Mouse (Mus musculus) embryonic facial prominence, embryonic 13.5 days (tissue): ENCODE results near the gene Ap4m1. TPM values are rescaled to one million over a fixed set of nuclear protein-coding genes. Genes with fewer than 3 reads are reported as not detected.

Experiments
- ATAC-seq: fragments of 200-750 bp; cut with Nextera tagmentation; 2 replicates; pipeline ENCODE4 v1.8.0; 2017; ENCODE audit warnings: low read depth; ENCODE audit not compliant: insufficient number of reproducible peaks, insufficient read depth, low FRiP score, low TSS enrichment
- H3K27ac ChIP-seq: fragments of 300-500 bp; sonication (generic); 2 replicates; pipeline ENCODE4 v1.5.1; 2015; ENCODE audit warnings: moderate library complexity, mild to moderate bottlenecking, inconsistent platforms
- H3K27me3 ChIP-seq: fragments of 300-500 bp; sonication (generic); 2 replicates; pipeline ENCODE4 v1.6.1; 2015; ENCODE audit warnings: mild to moderate bottlenecking, inconsistent platforms
- H3K36me3 ChIP-seq: fragments of 300-500 bp; sonication (generic); 2 replicates; pipeline ENCODE4 v1.6.1; 2015; ENCODE audit warnings: mild to moderate bottlenecking, inconsistent platforms
- H3K4me1 ChIP-seq: fragments of 300-500 bp; sonication (generic); 2 replicates; pipeline ENCODE4 v1.6.1; 2015; ENCODE audit warnings: inconsistent platforms
- H3K4me2 ChIP-seq: fragments of 300-500 bp; sonication (generic); 2 replicates; pipeline ENCODE4 v1.6.1; 2015; ENCODE audit warnings: moderate library complexity, mild to moderate bottlenecking, inconsistent platforms
- H3K4me3 ChIP-seq: fragments of 300-500 bp; sonication (generic); 2 replicates; pipeline ENCODE4 v1.5.1; 2015; ENCODE audit warnings: mild to moderate bottlenecking, inconsistent platforms
- H3K9ac ChIP-seq: fragments of 300-500 bp; sonication (generic); 2 replicates; pipeline ENCODE4 v1.6.1; 2015; ENCODE audit warnings: mild to moderate bottlenecking, inconsistent platforms
- H3K9me3 ChIP-seq: fragments of 300-500 bp; sonication (generic); 2 replicates; pipeline ENCODE4 v1.6.1; 2016; ENCODE audit warnings: inconsistent platforms
- WGBS: fragments of 180-500 bp; shearing (Covaris S2); methylation state at CpG from one replicate; pipeline ENCODE4 v1.1.7; 2015; ENCODE audit warnings: mixed read lengths; 5-methylcytosine and 5-hydroxymethylcytosine counted together
- polyA plus RNA-seq: library from polyadenylated mRNA; unstranded; fragments of >200 nt; fragmentation: Nextera tagmentation; extraction: Ambion mirVana; gene quantifications from 2 replicates; pipeline ENCODE4 v1.2.1, GENCODE M21; 2015

Gene Ap4m1
- polyA plus RNA-seq, 1 experiment from 2014 or later = 37.5 TPM

GRCm38 (mm10) chr5:138163610-138164009 lies 8.2 kb upstream of the Ap4m1 start:
- H3K9ac ChIP-seq = no peak overlapping the region
- peaks cover 67% of the 10 kb centered on the region for H3K36me3 ChIP-seq
- peaks cover 14% of the 10 kb centered on the region for H3K4me1 ChIP-seq
- no peak for ATAC-seq
- 70% methylated on average over 10 of the region's 10 CpGs for WGBS
- no peaks in the 10 kb centered on the region for H3K27me3 ChIP-seq
- H3K4me2 ChIP-seq = no peak overlapping the region
- H3K27ac ChIP-seq = no peak overlapping the region
- no peak overlapping the region for H3K4me3 ChIP-seq
- no peaks in the 10 kb centered on the region for H3K9me3 ChIP-seq

- H3K9ac ChIP-seq = no peak overlapping the region
- H3K4me3 ChIP-seq = no peak overlapping the region
- H3K27ac ChIP-seq = no peak overlapping the region
Observed at GRCm38 (mm10) chr5:138165594-138165993, 6.2 kb upstream of the Ap4m1 start.

GRCm38 (mm10) chr5:138170936-138171561 lies 753 bp upstream of the Ap4m1 start:
- peaks cover 58% of the 10 kb centered on the region for H3K36me3 ChIP-seq

More at GRCm38 (mm10) chr5:138165594-138165993, 6.2 kb upstream of the Ap4m1 start:
- Histone ChIP-seq H3K4me2 (no peak overlapping the region), H3K4me1 (peaks cover 26% of the 10 kb centered on the region), H3K36me3 (peaks cover 76% of the 10 kb centered on the region), H3K9me3 (no peaks in the 10 kb centered on the region), H3K27me3 (no peaks in the 10 kb centered on the region)
- no peak for ATAC-seq
- 79% methylated on average over 8 of the region's 8 CpGs for WGBS

GRCm38 (mm10) chr5:138173217-138173616 lies 1.4 kb downstream of the Ap4m1 start:
- ATAC-seq = no peak
- H3K9me3 ChIP-seq = no peaks in the 10 kb centered on the region
- WGBS = 72% methylated on average over 3 of the region's 3 CpGs
- no peak overlapping the region for H3K27ac ChIP-seq
- no peak overlapping the region; the same call in 1 of the 2 replicates for H3K9ac ChIP-seq
- no peaks in the 10 kb centered on the region for H3K27me3 ChIP-seq
- H3K4me3 ChIP-seq = peak overlapping the region; percentile 76
- peaks cover 56% of the 10 kb centered on the region for H3K36me3 ChIP-seq
- peaks cover 26% of the 10 kb centered on the region for H3K4me1 ChIP-seq
- H3K4me2 ChIP-seq = peak overlapping the region; percentile 83

More at GRCm38 (mm10) chr5:138170936-138171561, 753 bp upstream of the Ap4m1 start:
- Histone ChIP-seq H3K27ac (peak overlapping the region; percentile 95), H3K9me3 (no peaks in the 10 kb centered on the region), H3K4me2 (peak overlapping the region; percentile 83), H3K27me3 (no peaks in the 10 kb centered on the region), H3K4me1 (peaks cover 30% of the 10 kb centered on the region), H3K4me3 (peak overlapping the region; percentile 76), H3K9ac (peak overlapping the region; percentile 83)
- under 1% methylated on average over 47 of the region's 47 CpGs for WGBS
- ATAC-seq = peak; percentile 81

- H3K4me2 ChIP-seq = peak within 1 kb of the TSS; percentile 78
- H3K9ac ChIP-seq = peak within 1 kb of the TSS; percentile 81
- H3K27me3 ChIP-seq = no peaks in the 10 kb centered on the region
- H3K27ac ChIP-seq = peak within 1 kb of the TSS; percentile 78
- H3K36me3 ChIP-seq = peaks cover 44% of the 10 kb centered on the region
- ATAC-seq = peak; percentile 77
- WGBS = under 1% methylated on average over 31 of the region's 31 CpGs
- H3K9me3 ChIP-seq = no peaks in the 10 kb centered on the region
- peaks cover 17% of the 10 kb centered on the region; the same call in 1 of the 2 replicates for H3K4me1 ChIP-seq
- H3K4me3 ChIP-seq = peak within 1 kb of the TSS; percentile 79
Observed at GRCm38 (mm10) chr5:138186950-138187638, 15.3 kb downstream of the Ap4m1 start, which contains the start of the genes Taf6 and Cnpy4. Taf6 (minus strand) TSS chr5:138187451. Cnpy4 (plus strand) TSS chr5:138187485.

GRCm38 (mm10) chr5:138187661-138188306 lies 16.0 kb downstream of the Ap4m1 start:
- Histone ChIP-seq H3K36me3 (peaks cover 44% of the 10 kb centered on the region), H3K27me3 (no peaks in the 10 kb centered on the region), H3K27ac (peak overlapping the region; percentile 78), H3K9ac (peak overlapping the region; percentile 81), H3K4me2 (peak overlapping the region; percentile 78), H3K4me3 (peak overlapping the region; percentile 79), H3K9me3 (no peaks in the 10 kb centered on the region), H3K4me1 (peaks cover 17% of the 10 kb centered on the region; the same call in 1 of the 2 replicates)
- ATAC-seq = peak; percentile 87
- WGBS = under 1% methylated on average over 10 of the region's 10 CpGs

GRCm38 (mm10) chr5:138193771-138194727 lies 22.2 kb downstream of the Ap4m1 start, which contains the start of gene Mblac1:
Mblac1 (plus strand) TSS chr5:138194314.
- Histone ChIP-seq H3K27ac (peak within 1 kb of the TSS; percentile 78), H3K4me3 (peak within 1 kb of the TSS; percentile 73), H3K27me3 (no peaks in the 10 kb centered on the region), H3K9ac (peak within 1 kb of the TSS; percentile 92), H3K4me2 (peak within 1 kb of the TSS; percentile 96), H3K36me3 (peaks cover 34% of the 10 kb centered on the region), H3K4me1 (peaks cover 6% of the 10 kb centered on the region), H3K9me3 (no peaks in the 10 kb centered on the region)
- ATAC-seq = peak; percentile 76
- 7% methylated on average over 54 of the region's 54 CpGs for WGBS

GRCm38 (mm10) chr5:138194755-138195345 lies 23.0 kb downstream of the Ap4m1 start:
- H3K36me3 ChIP-seq = peaks cover 33% of the 10 kb centered on the region
- H3K27ac ChIP-seq = peak overlapping the region; percentile 78
- H3K4me1 ChIP-seq = peaks cover 6% of the 10 kb centered on the region
- H3K4me3 ChIP-seq = peak overlapping the region; percentile 73
- peak; percentile 43; the same call in 1 of the 2 replicates for ATAC-seq
- peak overlapping the region; percentile 92 for H3K9ac ChIP-seq
- 2% methylated on average over 29 of the region's 29 CpGs for WGBS
- H3K4me2 ChIP-seq = peak overlapping the region; percentile 96
- H3K27me3 ChIP-seq = no peaks in the 10 kb centered on the region
- H3K9me3 ChIP-seq = no peaks in the 10 kb centered on the region

- Histone ChIP-seq H3K27ac (no peak overlapping the region), H3K9me3 (no peaks in the 10 kb centered on the region), H3K36me3 (peaks cover 27% of the 10 kb centered on the region), H3K27me3 (no peaks in the 10 kb centered on the region), H3K4me2 (peak overlapping the region; percentile 96), H3K9ac (peak overlapping the region; percentile 92), H3K4me1 (peaks cover 6% of the 10 kb centered on the region), H3K4me3 (peak overlapping the region; percentile 73)
- ATAC-seq = no peak
- WGBS = 75% methylated on average over 7 of the region's 7 CpGs
Observed at GRCm38 (mm10) chr5:138195463-138195862, 23.7 kb downstream of the Ap4m1 start.

GRCm38 (mm10) chr5:138199576-138199975 lies 27.8 kb downstream of the Ap4m1 start:
- H3K4me3 ChIP-seq = no peak overlapping the region
- no peak overlapping the region for H3K9ac ChIP-seq
- ATAC-seq = no peak
- H3K27me3 ChIP-seq = no peaks in the 10 kb centered on the region
- no peak overlapping the region for H3K4me2 ChIP-seq
- H3K27ac ChIP-seq = no peak overlapping the region
- no peaks in the 10 kb centered on the region for H3K9me3 ChIP-seq
- WGBS = 0% methylated on average over 1 of the region's 1 CpGs
- peaks cover 6% of the 10 kb centered on the region for H3K4me1 ChIP-seq
- H3K36me3 ChIP-seq = no peaks in the 10 kb centered on the region
